Mouse (Mus musculus) C2C12 (cell line): Measurements from ENCODE around the gene Arhgap15.

Experiments used
- CEBPB ChIP-seq: IDR thresholded peaks from one replicate; pipeline ENCODE4 v1.6.1; 2011; ENCODE audit warnings: low read depth, mild to moderate bottlenecking, control low read depth, moderate library complexity
- CTCF ChIP-seq: IDR thresholded peaks from one replicate; pipeline ENCODE4 v1.5.1; 2011; ENCODE audit not compliant: control insufficient read depth, insufficient read depth, insufficient read length
- MAX ChIP-seq: IDR thresholded peaks from one replicate; pipeline ENCODE4 v1.6.1; 2011; ENCODE audit warnings: mild to moderate bottlenecking, control low read depth
- MYOD1 ChIP-seq: IDR thresholded peaks from one replicate; pipeline ENCODE4 v1.6.1; 2011; ENCODE audit warnings: low read depth; ENCODE audit not compliant: control insufficient read depth, insufficient read length
- MYOG ChIP-seq: IDR thresholded peaks from one replicate; pipeline ENCODE4 v1.6.1; 2011; ENCODE audit not compliant: control insufficient read depth, insufficient read length; ENCODE audit errors: extremely low read depth
- USF1 ChIP-seq: IDR thresholded peaks from one replicate; pipeline ENCODE4 v1.6.1; 2011; ENCODE audit warnings: low read depth, mild to moderate bottlenecking, control low read depth, moderate library complexity

DNA sequence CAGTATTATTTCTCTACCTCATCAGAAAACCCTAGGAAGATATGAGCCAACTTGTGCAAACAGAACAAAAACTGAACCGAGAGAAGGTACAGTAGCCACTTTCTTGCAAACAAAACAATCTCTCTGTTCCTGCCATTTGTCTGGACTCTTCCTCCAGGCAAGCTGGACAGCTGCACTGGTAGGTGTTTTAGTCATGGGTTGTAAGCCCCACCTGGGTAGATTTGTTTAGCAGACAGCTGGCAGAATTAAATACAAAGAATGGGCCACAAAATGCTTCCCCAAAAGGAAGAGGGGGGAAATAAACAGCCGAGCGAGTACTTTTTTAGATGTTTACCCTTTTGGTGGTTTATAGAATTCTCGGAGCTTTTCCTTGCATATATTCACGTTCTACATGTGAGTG lies 688.0 kb downstream of the Arhgap15 start:
- no peak for TF ChIP-seq CTCF
- no peak for TF ChIP-seq MAX
- no peak for TF ChIP-seq MYOG
- no peak for TF ChIP-seq CEBPB
- TF ChIP-seq USF1: no peak
- no peak for TF ChIP-seq MYOD1
